Mouse (Mus musculus) gonadal fat pad, adult 2 months (tissue): Measurements from ENCODE around the gene Dnase2b. TPM values are rescaled to one million over a fixed set of nuclear protein-coding genes. Genes with fewer than 3 reads are reported as not detected.
A peak's percentile ranks its signal among the peaks of the same experiment; 100 is the strongest.

ENCODE experiments used
- DNase-seq: peaks from one replicate; pipeline ENCODE4 v3.0.0-alpha.2; 2012; ENCODE audit warnings: low read depth
- polyA plus RNA-seq: library from polyadenylated mRNA; depleted of rRNA; stranded (reverse); fragments of >200 nt; gene quantifications from 2 replicates; pipeline ENCODE4 v1.2.3, GENCODE M21; 2012; rRNA removed

Gene Dnase2b
- polyA plus RNA-seq, 1 experiment = 0.90 TPM

DNA sequence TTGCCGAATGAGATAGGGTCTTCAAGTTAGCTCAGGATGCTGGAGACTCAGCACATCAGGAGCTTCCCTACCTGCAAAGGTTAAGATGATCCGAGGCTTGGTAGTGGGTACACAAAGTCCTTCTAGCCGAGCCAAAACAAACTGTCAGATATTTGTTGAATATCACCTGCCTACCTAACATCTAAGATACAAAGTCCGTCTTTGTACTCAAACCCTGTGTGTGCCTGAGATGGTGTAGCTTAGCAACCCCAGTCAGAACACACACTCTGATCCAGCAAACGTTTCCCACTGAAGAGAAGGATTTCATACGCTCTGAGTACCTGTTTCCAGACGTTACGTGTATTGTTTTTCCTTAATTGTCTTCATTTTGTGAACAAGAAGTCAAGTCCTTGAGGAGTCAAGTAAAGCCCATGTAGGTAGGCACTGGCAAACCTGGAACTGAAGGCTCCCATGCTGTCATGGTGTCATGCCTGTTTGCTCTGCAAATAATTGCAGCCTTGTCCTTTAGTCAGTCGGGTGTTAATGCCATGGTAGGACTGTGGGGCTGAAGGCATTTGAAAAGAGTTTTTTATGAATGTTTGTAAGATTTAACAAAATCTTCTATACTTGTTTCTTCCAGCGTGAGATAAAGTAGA is 45.1 kb downstream of the Dnase2b start, which contains the start of gene Uox:
Uox (plus strand) TSS at position 279 of the 635 bp plus-strand sequence.
- no peak for DNase-seq

GRCm38 (mm10) chr3:146569594-146569993 is 45.8 kb downstream of the Dnase2b start:
- no peak for DNase-seq

DNA sequence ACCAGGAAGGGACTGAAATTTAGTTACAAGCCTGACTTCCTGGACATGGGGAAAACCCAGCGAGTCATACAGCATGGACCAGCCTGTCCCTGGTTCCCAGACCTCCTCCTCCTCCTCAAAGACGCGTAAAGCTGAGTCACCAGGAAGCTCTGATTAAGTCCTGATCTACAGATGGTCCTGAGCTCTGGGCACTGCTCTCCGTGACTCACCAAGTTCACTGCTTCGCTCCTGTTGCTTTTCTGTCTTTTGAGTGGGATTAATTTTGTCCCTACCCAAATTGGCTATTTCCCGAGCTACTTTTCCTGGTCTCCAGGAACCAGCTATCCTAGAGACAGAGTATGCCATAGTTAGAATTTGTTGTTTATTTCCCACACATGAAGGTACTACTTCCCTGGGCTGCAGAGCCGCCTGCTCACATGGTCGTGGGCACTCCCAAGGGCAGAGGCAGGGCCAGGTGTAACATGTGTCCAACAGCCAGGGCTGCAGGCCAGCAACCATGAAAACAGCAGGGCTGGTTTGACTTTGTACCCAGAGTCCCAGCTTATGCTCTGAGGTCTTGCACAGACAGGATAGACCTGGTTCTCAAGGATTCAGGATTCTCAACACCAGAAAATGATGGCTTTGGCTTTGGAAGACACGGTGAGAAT is 47.4 kb downstream of the Dnase2b start:
- peak; percentile 13 for DNase-seq

GRCm38 (mm10) chr3:146567366-146567765 is 48.0 kb downstream of the Dnase2b start:
- DNase-seq = no peak

DNA sequence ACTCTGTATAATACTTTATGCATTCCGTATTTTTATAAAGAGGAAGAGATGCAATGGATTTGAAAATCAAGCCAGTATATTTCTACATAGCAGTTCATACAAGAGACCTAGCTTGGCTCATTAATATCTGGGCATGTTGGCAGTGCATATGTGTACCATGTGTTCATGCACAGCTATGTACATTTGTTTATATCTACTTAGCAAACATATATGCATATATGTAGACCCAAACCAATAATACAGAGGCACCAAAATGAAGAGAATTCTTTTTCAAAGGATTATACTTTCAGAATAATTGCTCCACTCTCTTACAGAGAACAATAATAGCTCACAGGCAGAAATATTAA is 50.4 kb downstream of the Dnase2b start:
- DNase-seq = no peak

DNA sequence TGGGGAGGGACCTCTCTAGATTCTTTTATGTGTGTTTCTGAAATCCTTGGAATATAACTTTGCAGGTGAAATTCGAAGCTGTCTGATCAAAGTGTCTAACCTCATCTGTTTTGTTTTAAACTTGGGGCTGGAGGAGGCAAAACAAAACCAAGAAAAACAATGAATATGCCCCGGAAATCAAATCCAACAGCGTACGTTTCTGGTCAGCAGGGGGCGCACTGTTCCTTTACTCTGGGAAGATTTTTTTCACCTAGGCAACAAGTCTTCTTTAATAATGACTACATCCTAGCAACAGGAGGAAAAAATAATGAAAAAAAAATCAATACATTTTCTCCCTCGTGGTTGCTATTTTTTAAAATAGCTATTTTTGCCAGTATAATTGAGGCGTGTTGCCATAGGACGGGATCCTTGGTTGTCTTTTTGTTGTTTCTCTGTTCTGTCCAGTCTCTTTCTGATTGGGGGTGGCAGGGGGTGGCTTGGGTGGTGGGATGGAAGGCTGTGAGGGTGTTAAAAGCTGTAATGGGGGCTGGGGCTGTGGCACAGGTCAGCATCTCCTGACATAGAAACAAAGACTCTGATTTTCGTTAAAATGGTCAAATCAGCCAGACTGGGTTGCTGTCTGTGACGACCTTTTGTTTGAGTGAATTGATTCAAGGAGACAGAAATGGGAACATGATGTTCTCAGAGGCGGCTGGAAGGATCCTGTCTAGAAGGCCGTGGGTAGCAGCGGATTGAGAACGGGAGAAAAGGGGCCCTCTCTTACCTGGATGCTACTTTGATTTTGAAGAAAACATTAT is 50.9 kb downstream of the Dnase2b start:
- DNase-seq = no peak

DNA sequence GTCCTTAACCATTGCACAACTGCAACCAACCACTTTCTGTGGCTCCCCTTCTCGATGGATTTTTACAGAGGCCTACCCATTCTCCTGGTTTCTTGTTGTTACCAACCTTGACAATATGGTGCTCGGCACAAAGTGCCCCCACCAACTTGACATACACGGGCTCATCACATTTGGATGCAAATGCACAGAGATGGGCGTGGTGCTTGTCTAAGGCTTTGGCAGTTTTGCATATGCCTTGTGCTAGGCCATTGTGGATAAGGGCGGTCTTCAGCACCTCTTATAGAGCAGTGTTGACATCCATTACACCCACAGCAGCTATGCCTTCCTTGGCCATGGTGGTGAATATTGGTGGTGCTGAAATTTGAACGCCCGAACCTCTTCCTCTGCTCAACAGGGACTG is 52.5 kb downstream of the Dnase2b start:
- DNase-seq = no peak

GRCm38 (mm10) chr3:146557507-146557906 is 57.9 kb downstream of the Dnase2b start:
- DNase-seq = no peak

- no peak for DNase-seq
Observed at GRCm38 (mm10) chr3:146556567-146556966, 58.8 kb downstream of the Dnase2b start.

GRCm38 (mm10) chr3:146554816-146555215 is 60.6 kb downstream of the Dnase2b start:
- no peak for DNase-seq

DNA sequence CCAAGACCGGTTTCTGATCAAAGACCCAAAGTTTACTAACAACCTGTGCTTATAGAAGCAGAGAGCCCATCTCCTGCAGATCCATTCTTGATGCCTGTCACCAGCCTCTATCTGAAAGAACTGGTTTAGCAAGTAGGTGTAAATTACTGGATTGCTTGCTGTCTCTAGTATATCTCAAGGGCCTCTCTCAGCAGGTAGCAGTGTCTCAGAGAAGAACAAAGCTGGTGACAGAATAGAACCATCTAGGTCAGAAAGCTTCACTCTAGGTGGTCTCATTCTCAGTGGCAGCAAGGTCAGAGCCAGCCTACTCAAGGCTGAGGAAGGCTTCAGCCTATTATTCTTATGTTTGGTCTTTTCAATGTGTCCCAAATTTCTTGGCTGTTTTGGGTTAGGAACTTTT is 71.8 kb downstream of the Dnase2b start:
- no peak for DNase-seq

GRCm38 (mm10) chr3:146540521-146541273 is 74.7 kb downstream of the Dnase2b start:
- DNase-seq = no peak

DNA sequence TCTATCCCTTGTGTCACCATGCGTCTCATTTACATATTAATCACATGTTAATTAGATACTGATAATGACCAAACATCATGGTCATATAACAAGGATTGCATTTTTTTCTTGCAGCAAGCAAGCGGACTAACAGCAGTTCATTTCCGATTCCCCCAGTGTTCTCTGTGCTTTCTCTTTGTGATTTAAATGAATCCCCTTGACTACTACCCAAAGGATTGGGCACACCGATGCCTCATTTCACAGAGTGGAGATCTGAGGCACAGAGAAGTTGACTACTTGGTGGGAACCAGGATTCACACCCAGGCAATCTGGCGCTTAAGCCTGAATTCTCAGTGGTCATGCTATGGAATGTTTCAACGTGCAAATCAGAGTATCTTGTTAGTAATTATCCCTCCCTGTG is 80.4 kb downstream of the Dnase2b start:
- DNase-seq = no peak

Other genes with a start within 250 kb of the Dnase2b start
- 8.4 and 10.6 TPM in 2 replicates for gene Ssx2ip, start 211.0 kb downstream of the Dnase2b start, polyA plus RNA-seq
- 7.3 and 8.5 TPM in 2 replicates for gene Ctbs, start 165.8 kb downstream of the Dnase2b start, polyA plus RNA-seq
- 2.0 and 2.9 TPM in 2 replicates for gene Spata1, start 115.8 kb downstream of the Dnase2b start, polyA plus RNA-seq
- gene Gng5, start 115.8 kb downstream of the Dnase2b start, polyA plus RNA-seq = 670 and 713 TPM in 2 replicates
- 12.1 and 12.4 TPM in 2 replicates for gene Rpf1, start 94.2 kb downstream of the Dnase2b start, polyA plus RNA-seq
- 1.5 and 3.8 TPM in 2 replicates for gene Uox, start 45.2 kb downstream of the Dnase2b start, polyA plus RNA-seq
- gene 4930503B20Rik, start 35.7 kb upstream of the Dnase2b start, polyA plus RNA-seq = 0.76 and 1.8 TPM in 2 replicates
- gene Samd13, start 70.0 kb upstream of the Dnase2b start, polyA plus RNA-seq = 2.3 and 2.5 TPM in 2 replicates
- 33.7 and 47.9 TPM in 2 replicates for gene Prkacb, start 197.4 kb upstream of the Dnase2b start, polyA plus RNA-seq
- 1.2 and 1.3 TPM in 2 replicates for gene Ttll7, start 236.8 kb upstream of the Dnase2b start, polyA plus RNA-seq